Mouse (Mus musculus): ENCODE results near the gene Crebbp.

DNA sequence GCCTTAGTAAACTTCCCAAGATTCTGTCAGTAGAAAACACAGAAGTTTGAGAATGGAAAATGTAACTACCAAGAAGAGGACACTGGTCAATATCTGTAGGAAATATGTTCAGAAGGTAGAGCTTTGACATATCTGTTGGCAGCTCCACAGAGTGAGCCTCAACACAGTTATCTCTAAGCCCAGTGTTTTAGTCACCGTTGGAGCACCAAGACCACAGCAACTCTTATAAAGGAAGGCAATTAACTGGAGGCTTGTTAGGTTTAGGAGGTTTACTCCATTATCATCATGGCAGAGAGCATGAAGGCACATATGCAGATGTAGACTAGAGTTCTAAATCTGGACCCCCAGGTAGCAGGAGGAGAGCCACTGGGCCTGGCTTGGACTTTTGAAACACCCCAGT, 80.0 kb downstream of the Crebbp start:
- TF ChIP-seq CTCF (IDR thresholded peaks at IDR 0.05; ENCODE audit: low read depth) = no peak
- no peak for TF ChIP-seq EP300 (optimal IDR thresholded peaks at IDR 0.05)

Measured in stomach, postnatal 0 days (tissue).